Mouse (Mus musculus) CD4-positive, CD25-positive, alpha-beta regulatory T cell, adult 4 months (primary cell): ENCODE results near the gene Pdcd4. TPM values are rescaled to one million over a fixed set of nuclear protein-coding genes. Genes with fewer than 3 reads are reported as not detected.
"Not testable (repeated sequence)": the region's sequence is repeated elsewhere in the genome, so short reads cannot be mapped to it uniquely, and the experiment has no call there.

Experiments used
- ATAC-seq: one replicate; pipeline ENCODE4 v1.8.0; 2017
- polyA plus RNA-seq, 2 experiments: library from polyadenylated mRNA; unstranded; fragments of 100-300 nt; shearing (Covaris generic); gene quantifications; one replicate each; pipeline ENCODE4 v1.2.1; 2017

The Pdcd4 gene
- polyA plus RNA-seq, 2 experiments from 2014 or later: 447 to 643 TPM

GRCm38 (mm10) chr19:53964347-53964746, 72.3 kb downstream of the Pdcd4 start:
- ATAC-seq: not testable (repeated sequence)

- ATAC-seq: no peak
Measured at GRCm38 (mm10) chr19:53964910-53965633, 73.0 kb downstream of the Pdcd4 start.

- ATAC-seq: no peak
Measured at GRCm38 (mm10) chr19:53969226-53969625, 77.2 kb downstream of the Pdcd4 start.

GRCm38 (mm10) chr19:53971938-53972337, 79.9 kb downstream of the Pdcd4 start:
- ATAC-seq: peak; percentile 90

GRCm38 (mm10) chr19:53973656-53974055, 81.6 kb downstream of the Pdcd4 start:
- no peak for ATAC-seq

Other genes with a start within 250 kb of the Pdcd4 start
- gene Rbm20, start 214.9 kb upstream of the Pdcd4 start, polyA plus RNA-seq: under 1 TPM; 0.17 to 0.32 TPM
- gene Shoc2, start 52.1 kb downstream of the Pdcd4 start, polyA plus RNA-seq: 10 to 100 TPM; 65.7 to 68.8 TPM
- 100 to 1,000 TPM; 101 to 113 TPM for gene Bbip1, start 52.4 kb downstream of the Pdcd4 start, polyA plus RNA-seq
- gene Adra2a, start 151.9 kb downstream of the Pdcd4 start, polyA plus RNA-seq: not detected